Mouse (Mus musculus) A20 (cell line): ENCODE measurements at regions not wholly inside any gene's neighbourhood (a gene's known extent, or its start where the extent isn't known, plus 50 kb on each side); places are given as distances from the start of the nearest gene placed in this dataset.
A peak's percentile ranks its signal among the peaks of the same experiment; 100 is the strongest.

Source experiments
- DNase-seq: peaks from one replicate; pipeline ENCODE4 v3.0.0-alpha.2; 2011; ENCODE audit warnings: low read depth, low spot score

DNA sequence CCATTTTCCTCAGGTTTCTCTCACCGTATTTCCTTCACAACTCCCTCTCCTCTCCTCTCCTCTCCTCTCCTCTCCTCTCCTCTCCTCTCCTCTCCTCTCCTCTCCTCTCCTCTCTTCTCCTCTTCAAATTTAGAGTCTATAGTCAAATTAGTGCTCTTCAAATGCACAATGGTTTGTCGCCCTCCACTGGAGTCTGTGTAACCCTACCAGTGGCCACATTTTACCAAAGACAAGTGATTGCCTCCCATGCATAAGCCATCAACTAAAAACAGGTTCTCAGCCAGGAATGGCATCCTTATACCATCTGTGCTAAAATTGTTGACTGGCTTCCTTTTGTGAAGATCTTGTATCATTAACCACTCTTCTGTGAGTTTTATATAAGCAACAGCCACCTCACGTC is 979.5 kb upstream of the Adam24 start:
- DNase-seq: peak; percentile 40

DNA sequence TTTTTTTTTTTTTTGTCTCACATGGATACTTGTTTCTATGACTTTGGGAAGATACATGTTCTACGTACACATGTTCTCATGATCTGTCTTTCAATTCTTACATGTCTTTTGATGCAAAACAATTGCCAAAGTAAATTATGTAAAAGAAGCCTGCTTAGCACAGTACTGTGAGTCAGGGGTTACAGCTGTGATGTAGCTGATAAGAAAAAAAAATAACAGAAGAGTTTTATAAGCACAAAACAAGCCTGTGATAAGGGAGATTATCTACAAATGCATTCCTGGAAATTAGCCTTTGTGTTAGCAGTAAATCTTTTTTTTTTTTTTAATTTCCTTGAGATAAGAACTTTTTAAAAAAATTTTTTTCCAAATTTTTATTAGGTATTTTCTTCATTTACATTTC is 969.0 kb upstream of the Adam24 start:
- DNase-seq: no peak

DNA sequence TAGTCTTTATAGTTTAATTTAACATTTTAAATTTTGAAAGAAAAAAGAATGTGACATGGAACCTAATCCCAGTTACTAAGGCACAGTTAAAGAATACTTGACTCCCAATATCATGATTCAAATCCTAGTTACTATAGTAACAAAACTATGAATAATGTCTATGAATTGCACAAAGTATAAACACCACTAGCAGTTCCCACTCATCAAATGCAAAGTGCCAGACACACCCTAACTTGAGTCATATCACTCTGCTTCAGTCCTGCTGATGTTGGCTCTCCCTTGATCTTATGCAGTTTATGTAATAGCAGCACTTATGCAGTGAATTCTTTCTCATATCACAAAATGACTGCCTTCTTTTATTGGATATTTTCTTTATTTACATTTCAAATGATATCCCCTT is 932.5 kb upstream of the Adam24 start:
- no peak for DNase-seq

GRCm38 (mm10) chr8:39746225-39746624 is 928.7 kb upstream of the Adam24 start:
- DNase-seq: no peak

DNA sequence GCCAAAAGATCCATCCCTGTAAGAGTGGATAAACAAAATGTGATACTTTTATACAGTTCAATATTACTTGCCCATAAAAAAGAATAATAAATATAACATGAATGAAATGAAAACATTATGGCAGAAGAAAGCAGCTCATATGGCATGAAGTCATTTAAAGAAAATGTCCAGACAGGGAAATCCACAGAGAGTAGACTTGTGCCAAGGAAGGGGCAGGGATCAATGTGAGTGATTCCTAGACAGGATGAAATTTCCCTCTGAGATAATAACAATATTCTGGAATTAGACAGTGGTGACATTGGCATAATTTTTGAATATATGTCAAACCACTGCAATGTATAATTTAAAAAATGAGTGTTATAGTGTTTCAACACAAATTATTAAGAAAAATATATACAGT is 915.0 kb upstream of the Adam24 start:
- DNase-seq: no peak

GRCm38 (mm10) chr8:39779449-39779848 is 895.4 kb upstream of the Adam24 start:
- DNase-seq: no peak

DNA sequence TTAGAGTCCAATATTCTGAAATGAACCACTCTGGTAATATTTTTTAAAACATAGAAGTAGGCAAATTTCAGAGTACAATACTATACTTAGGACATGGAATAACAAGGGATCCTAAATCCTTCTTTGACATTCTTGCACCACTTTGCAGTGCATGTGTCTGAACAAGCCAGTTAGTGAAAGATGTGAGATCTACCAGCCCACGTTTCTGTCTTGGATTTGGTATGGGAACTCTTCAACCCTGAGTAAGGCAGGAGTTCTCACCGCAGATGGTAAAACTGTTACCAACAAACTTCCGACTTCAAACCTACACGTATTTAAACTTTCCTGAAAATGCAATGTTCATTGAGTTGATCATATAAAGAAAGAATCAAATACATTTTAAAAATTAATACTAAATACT is 894.7 kb upstream of the Adam24 start:
- DNase-seq: no peak

GRCm38 (mm10) chr8:39781424-39782161 is 893.3 kb upstream of the Adam24 start:
- DNase-seq: no peak

- no peak for DNase-seq
Observed at GRCm38 (mm10) chr8:39782162-39782530, 892.7 kb upstream of the Adam24 start.
